Mouse (Mus musculus): ENCODE data around the gene Sox5.

Sox5 gene

DNA sequence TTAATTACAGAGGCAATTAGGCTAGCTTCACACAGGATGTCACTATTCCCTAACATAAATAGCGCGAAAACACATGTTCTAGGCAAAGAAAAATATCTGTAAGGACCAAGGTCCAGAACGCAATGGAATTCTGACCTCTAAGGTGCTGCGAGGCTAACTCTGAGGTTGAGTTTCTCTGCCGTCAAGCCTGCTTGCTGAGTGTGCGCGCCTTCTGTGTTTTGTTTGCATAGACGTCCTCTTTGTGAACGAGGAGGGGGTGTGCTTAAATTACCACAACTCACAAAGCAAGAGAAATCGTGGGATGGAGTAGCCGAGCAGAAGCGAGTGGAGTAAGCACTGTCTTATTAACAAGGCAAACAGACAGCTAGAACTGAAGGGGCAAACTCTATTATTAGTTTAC is 202.5 kb downstream of the Sox5 start:
- CTCF ChIA-PET: no interaction called here

DNA sequence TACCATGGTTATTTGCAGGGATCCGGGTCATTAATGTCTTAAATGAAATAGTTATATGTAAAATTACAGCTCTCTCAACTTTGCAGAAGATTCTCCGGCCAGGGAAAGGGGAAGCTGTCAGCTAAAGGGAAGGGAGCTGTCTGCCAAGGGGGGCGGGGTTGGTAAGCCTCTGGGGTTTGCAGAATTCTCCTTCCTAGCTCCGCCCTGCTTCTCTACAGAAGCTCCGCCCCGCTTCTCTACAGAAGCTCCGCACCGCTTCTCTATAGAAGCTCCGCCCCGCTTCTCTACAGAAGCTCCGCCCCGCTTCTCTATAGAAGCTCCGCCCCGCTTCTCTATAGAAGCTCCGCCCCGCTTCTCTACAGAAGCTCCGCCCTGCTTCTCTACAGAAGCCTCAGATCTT is 210.9 kb downstream of the Sox5 start:
- CTCF ChIA-PET: no interaction called here

DNA sequence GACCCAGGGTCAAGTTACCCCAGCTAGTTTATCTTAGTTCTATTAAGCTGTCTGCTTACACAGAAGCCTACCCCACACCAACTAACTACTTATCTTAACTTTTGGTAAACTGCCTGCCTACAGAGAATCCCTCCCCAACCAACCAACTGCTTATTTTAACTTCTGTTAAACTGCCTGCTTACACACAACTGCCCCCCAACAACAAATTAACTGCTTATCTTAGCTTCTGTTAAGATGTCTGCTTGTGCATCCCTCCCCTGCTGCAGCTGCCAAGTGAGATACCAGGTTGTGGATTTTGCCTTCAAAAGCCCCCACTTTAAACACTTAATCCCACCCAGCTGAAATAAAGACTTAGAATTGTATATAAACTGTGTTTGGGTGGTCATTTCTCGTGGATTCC is 215.9 kb downstream of the Sox5 start:
- CTCF ChIA-PET: interaction anchor here (0.6 kb wide), 1 partner anchor 1781 kb away, joined by 6 read pairs; no protein-coding TSS in a partner anchor

DNA sequence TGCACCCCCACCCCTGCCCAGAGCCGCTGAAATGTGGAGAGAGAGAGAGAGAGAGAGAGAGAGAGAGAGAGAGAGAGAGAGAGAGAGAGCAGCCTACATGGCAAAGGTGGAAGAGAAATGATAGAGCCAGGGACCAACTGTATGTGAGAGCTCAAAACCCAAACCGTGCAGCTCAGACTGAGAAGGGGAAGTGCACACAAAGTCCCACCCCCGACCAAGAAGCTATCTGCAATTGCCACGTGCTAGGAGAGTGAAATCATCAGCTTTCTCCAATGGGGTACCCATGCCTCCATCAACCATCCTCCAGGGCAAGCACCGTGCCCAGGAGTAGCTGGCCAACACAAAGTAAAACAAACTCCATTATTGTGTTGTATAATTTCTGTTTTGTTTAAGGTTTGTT is 220.1 kb downstream of the Sox5 start:
- CTCF ChIA-PET: no interaction called here

DNA sequence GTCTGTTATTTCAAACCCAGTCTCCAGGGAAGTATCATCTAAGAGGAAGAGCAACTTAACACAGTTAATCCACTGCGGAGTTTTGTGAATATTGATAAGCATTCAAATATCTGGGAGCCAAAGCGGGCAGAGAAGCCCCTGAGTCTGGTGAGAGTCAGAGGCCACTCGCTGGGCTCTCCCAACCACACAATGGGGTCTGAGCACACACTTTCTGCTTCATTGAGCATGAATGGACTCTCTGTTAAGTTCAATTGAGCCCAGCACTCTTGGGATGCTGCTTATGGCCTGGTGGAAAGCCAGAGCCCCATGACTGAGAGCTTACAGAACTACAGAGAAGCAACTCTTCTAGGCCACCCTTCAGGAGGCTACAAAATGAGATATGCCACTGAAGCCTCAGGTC is 221.6 kb downstream of the Sox5 start:
- CTCF ChIA-PET: no interaction called here

DNA sequence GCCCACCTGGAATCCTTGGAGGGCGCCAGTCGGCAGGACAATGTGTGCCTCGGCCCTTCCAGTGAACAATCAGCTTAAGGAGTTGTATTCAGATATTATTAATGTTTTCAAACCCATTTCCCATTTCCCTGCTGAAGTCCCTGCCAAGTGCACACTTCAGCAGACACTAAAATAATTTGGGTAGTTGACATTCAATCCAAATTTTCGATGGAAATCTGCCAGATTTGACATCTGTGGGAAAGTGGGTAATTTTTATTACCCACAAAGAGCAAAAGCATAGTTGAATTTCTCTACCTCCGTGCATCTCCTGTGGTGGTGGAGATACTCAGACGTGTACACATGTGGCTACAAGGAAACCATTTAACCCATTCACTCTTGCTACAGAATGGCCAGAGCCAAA is 228.3 kb downstream of the Sox5 start:
- CTCF ChIA-PET: no interaction called here

DNA sequence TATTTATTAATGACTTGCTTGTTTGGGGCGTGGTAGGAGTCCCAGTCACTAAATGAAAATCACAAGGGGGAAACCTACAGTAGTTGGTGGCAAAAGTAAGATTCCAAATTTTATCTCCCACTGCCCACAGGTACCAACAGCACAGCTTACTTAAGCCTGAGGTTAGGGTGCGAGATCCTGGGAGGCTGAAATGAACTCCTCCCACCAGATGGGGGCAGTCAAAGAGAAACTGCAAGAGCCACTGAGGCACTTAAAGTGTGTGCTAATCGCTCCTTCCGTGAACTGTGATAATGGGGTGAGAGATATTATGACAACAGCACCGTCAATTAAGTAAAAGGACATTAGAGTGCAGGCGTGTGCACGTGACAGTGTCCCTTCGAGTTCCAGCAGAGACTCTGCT is 232.8 kb downstream of the Sox5 start:
- CTCF ChIA-PET: no interaction called here

DNA sequence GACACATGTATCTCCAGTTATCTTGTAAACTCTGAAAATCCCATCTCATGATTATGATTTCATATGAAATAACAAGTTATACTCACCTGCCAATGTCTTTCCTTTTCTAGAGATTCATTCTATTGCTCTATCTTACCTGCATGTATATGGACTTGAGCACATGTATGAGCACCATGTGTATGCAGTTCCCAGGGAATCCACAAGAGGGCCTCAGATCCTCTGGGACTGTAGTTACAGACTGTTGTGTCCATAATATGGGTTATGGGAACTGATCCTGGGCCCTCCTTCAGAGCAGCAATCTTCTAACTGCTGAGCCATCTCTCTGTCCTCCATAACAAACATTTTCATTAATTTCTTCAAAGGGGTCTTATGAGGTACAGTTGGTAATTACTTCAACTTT is 234.6 kb downstream of the Sox5 start:
- CTCF ChIA-PET: no interaction called here

DNA sequence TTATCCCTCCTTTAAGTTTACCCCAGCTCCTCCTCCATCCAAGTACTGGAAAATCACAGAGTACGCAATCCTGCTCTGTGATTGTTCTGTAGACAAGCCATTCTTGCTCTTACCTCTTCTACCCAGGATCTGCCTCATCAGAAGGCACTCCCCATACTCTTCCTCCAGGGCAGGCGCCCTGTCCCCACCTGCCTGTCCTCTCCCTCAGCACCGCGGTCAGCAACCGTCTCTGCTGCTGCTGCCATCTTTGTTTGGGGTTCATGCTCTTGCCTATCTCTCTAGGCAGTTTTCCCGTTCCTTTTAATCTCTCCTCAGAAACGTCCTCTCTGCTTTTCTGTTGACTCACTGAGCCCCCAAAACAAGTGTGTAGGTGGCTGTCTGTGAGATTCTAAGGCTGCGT is 236.2 kb downstream of the Sox5 start:
- CTCF ChIA-PET: no interaction called here

DNA sequence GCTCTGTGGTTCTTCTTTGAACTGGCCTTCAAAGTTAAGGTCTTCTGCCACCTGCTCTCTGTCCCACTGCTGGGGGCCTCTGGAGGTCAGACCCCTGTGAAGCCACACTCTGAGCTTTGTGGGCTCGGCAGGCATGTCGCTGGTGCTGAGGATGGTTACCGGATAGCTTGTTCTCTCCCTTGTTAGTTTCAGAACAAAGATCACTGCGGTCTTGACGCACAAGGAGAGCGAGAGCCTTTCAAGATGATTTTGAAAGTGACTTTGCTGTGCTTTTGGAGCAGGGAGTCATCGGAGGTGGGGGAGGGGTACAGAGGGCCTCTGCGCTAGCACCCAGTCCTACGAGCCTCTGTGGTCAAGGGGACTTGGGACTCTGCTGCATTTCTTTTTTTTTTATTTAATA is 240.5 kb downstream of the Sox5 start:
- CTCF ChIA-PET: no interaction called here

DNA sequence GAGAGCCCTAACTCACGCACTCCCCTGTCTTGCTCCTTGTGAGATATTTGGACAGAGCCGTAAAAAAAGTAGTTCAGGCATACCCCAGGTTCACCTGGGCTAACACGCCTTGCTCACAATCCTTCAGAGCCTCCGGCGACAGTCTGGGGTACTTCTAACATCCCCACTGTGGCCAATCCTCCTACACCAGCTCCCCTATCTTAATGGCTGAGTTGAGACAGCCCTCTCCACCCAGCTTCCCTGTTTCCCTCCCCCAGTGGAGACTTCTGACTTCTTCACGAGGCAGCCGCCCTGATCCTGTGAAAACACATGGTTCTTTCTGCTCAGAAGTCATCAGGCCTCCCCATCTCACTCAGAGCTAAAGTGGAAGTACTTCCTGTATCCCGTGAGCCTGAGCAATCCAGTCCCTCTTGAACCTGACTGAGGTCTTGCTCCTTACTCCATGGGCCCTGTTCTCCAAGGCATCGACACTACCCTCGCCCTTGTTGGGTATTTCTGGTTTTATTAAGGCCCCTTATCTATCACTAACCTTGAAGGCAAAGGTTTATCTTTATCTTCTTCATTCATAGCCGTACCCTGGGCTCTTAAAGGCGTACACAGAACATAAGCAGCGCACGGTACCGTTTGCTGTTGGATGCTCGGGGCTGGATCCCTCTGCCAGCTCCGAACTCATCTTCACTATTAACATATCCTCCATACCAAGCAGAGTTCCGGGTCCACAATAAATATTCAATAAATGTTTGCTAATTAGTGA is 242.2 kb downstream of the Sox5 start:
- CTCF ChIA-PET: interaction anchor here (0.6 kb wide), 3 partner anchors 23 to 1928 kb away, joined by 4 to 5 read pairs (median 5); no protein-coding TSS in a partner anchor

DNA sequence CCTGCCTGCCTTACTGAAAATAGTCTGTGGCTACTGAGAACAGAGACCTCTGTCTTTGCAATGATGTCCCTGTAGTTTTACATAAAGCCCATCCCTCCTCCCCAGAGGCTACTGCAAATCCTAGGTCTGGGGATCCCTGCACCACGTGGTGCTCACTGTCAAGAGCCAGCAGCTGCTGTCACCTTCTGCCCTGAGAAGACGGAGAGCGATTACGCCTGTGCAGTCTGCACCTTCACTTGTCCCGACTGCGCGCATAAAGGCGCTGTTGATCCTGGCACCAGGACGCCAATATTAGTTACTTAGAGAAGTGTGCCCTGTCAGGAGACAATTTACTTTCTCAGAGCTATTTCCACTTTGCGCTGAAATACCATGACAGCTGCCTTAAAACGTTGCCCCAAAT is 258.3 kb downstream of the Sox5 start:
- CTCF ChIA-PET: no interaction called here

DNA sequence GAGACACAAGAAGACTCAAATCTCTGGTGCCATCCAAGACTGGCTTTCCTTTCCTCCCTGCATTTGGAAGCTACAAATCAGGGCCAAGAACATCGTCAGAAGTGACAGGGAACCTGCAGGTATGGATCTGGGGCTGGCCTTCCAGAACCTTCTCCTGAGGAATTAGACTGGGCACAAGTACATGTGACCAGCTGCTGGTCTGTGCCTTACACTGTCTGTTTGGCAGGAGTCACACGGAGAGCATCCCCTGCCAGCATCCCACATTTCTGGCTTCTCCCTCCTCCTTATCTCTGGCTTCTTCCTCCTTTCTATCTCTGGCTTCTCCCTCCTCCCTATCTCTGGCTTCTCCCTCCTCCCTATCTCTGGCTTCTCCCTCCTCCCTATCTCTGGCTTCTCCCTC is 263.0 kb downstream of the Sox5 start:
- CTCF ChIA-PET: no interaction called here

DNA sequence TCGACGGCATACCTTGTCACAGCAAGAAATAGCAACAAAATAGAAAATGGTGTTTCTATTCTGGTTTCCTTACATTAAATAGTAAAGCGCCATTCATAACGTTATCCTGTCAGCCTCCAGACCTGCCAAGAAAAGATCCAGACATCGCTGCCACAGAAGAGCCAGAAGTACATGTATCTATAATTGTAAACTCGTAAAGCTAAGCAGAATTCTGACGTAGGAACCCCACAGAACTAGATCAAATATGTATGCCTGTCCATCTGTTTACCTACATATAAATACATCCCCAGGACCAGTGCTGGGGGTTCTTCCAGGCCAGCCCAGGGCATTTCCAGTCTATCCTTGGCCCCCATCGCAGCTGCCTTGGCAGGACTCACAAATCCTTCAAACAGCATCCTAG is 265.9 kb downstream of the Sox5 start:
- CTCF ChIA-PET: no interaction called here

DNA sequence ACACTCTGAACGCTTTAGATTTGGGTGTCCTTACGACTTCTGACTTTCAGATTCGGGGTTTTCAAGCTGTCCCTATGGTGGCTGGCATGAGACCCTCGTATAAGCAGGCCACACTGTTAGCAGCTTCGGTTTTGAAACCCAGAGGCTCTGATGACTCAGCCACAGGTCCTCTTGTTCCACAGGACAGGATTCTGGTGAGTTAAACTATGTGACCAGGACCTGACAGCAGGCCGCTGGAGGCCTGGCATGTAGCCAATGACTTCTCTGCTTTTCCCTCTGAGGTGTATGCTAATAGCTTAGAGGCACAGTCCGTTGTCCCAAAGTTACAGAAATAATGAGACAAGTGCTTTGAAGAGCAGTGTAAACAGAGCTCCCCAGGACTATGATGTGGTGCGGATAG is 268.0 kb downstream of the Sox5 start:
- CTCF ChIA-PET: interaction anchor here (0.5 to 0.7 kb wide), 2 partner anchors 421 to 1488 kb away, joined by 3 to 14 read pairs; no protein-coding TSS in a partner anchor

DNA sequence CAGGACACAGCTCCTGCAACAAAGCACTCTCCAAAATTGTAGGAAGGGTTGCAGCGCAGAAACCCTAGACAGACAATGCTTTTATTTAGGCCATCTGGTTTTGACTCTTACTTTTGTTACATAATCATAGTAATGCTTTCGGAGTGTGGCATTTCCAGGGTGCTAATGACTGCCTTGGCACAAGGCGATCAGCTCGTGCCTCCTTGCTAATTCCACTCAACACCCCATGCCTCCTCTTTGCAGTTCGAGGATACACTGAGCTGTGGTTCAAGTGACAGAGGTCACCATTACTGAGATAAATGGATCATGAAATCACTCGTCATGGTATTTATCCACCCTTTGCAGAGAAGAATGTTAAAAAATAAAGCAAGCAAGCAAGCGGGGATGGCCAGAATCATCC is 269.9 kb downstream of the Sox5 start:
- CTCF ChIA-PET: no interaction called here

DNA sequence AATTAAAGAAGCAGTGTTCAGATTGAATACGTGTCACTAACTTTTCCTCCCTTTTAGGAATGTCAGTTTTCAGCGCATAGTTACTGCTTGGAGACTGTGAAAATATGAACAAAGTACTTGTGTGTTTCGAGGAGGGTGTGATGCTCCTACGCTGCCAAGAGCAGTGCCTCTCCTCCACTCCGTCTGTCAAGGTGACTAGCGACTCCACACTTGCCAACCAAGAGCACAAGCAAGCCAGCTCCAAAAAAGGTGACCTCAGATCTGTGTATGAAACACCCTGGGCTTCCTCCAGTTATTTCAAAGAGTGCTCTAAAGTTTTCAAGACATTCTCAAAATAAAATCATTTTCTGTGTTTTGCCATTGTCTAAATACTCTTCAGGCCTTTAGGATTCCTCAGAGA is 271.6 kb downstream of the Sox5 start:
- CTCF ChIA-PET: no interaction called here

DNA sequence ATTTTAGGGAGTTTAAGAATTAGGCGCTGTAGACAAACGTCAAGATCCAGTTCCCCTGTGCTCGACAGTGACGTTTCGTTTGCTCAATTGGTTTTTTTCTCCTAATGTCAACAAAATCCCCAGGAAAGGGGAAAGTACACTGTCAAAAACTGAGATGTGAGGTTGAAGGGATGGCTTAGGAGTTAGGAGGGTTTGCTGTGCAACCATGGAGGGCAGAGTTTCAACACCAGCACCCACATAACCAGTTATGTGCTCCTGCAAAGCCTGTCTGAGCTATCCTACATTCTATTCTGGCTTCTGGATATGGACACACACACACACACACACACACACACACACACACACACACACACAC is 277.6 kb downstream of the Sox5 start:
- CTCF ChIA-PET: no interaction called here

DNA sequence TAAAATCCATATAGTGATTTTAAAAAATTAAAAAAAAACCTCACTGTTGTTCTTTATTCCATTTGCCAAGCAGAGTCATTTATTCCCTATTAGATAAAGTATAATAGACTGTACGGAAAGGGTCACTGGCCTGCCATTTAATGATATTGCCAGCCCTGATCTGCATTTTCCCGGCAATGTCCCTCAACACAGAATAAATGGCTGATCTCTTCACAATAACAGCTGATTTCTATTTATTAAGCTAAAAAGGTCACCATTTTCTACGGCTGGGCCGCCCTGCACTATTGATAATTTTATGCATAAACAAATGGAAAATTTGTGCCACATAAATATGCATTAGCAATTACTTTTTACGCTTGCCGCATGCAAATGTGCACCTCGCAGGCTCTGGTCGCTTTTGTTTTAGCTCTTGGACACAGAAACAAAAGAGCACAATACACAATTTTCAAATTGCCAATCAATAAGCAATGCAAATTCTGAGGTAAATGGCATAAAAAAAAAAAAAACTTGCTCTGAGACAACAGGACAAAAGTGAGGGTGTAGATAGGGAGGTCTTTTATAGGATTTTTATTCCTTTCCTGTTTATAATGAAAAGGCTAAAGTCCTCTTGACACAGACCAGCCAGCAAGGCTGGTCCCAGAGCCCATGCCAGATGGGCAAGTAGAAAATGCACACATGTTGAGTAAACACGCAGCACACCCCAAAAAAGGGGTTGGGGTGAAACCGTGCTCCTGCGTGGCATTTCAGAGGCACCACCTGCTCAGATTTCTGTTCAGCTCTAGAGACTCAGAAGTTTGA is 278.2 kb downstream of the Sox5 start:
- CTCF ChIA-PET: no interaction called here

DNA sequence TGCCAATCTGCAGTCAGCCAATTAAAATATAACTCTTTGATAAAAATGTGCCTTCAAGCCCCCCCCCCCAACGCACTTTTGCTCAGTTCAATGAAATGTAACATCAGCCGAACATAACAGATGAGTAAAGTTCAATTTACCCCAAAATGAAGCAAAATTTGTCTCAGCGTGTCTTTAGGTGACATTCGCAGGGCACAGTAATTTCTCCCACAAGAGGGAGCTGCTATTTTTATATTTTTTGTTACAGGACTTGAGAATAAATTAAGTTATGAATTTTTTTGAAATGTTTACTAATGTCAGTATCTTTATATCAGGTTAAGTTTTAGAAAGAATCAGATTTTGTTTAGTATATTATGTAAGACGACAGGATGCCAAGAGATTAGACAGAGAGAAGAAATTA is 280.3 kb downstream of the Sox5 start:
- CTCF ChIA-PET: interaction anchor here (0.6 kb wide), 1 partner anchor 16 kb away, joined by 8 read pairs; no protein-coding TSS in a partner anchor

DNA sequence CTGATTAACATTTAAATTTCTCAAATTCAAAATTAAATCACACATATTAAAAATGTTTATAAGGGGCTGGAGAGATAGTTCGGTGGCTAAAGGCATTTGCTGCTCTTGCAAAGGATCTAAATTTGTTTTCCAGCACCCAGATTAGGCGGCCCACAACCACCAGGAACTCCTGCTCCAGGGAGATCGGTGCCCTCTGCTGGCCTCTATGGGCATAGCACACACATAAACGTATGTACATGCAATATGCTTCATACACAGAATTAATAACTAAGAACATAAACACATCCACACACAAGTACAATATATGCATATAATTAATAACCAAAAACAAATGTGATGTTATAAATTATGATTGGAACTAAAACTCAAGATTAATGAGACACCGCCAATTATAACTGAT is 283.6 kb downstream of the Sox5 start:
- CTCF ChIA-PET: no interaction called here

DNA sequence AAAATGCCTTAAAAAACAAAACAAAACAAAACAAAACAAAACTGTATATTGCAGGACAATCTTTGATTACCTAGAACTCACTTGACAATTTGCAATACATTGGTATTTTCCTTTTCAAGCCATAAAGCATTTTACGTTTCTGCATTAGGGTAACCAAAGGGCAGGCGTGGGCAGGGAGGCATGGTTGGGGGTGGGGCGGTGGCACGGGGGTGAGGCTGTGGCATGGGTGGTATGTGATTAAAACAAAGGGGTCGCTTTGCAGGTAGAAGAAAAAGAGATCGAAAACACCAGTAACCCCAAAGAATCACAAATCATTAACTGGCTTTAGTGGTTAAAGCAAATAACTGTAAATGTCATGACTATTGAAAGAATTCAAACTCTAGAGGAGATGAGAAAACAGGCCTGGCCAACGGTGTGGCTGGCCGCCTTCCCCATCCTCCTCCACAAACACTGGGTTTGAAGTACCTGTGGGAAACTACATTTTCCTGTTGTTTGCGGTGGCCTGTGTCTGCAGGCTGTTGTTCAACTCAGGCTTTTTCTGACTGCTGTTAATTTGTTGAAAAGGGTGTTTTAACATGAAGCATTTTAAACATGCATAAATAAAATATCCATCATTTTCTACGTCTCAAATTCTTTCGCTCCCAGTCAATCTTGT is 289.9 kb downstream of the Sox5 start:
- CTCF ChIA-PET: no interaction called here

DNA sequence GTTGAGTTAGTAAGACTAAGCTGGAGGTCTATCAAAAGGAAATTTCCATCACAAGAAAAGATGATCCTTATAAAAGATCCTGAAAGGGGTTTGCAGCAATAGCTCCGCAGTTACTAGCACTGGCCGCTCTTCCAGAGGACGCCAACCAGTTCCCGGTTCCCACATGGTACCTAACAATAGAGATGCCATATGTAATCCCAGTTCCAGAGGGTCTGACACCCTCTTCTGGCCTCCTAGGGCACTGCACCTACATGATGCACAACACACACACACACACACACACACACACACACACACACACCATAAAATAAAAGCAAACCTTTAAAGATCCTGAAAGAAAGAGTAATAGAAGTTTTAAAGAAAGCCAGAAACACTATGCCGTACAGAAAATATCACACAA is 290.9 kb downstream of the Sox5 start:
- CTCF ChIA-PET: no interaction called here
